Mouse (Mus musculus) bone marrow, adult 2 months (tissue): ENCODE results near the gene Ptprn2.

Experiments
- CTCF ChIP-seq: fragments of 200-500 bp; IDR thresholded peaks from 2 replicates; pipeline ENCODE4 v1.5.1; 2011; ENCODE audit warnings: low read length, control low read depth; ENCODE audit not compliant: control insufficient read depth, insufficient read depth
- POLR2A ChIP-seq: fragments of 200-500 bp; IDR thresholded peaks from 2 replicates; pipeline ENCODE4 v1.6.1; 2011; ENCODE audit warnings: low read depth, mild to moderate bottlenecking, control low read depth, low read length, borderline replicate concordance; ENCODE audit not compliant: control insufficient read depth

- no peak for TF ChIP-seq CTCF
- no peak for TF ChIP-seq POLR2A
Observed at GRCm38 (mm10) chr12:117227236-117227635, 741.7 kb downstream of the Ptprn2 start.
